11 mouse cellular contexts compared by ENCODE assay signal in the genomic region with DNA sequence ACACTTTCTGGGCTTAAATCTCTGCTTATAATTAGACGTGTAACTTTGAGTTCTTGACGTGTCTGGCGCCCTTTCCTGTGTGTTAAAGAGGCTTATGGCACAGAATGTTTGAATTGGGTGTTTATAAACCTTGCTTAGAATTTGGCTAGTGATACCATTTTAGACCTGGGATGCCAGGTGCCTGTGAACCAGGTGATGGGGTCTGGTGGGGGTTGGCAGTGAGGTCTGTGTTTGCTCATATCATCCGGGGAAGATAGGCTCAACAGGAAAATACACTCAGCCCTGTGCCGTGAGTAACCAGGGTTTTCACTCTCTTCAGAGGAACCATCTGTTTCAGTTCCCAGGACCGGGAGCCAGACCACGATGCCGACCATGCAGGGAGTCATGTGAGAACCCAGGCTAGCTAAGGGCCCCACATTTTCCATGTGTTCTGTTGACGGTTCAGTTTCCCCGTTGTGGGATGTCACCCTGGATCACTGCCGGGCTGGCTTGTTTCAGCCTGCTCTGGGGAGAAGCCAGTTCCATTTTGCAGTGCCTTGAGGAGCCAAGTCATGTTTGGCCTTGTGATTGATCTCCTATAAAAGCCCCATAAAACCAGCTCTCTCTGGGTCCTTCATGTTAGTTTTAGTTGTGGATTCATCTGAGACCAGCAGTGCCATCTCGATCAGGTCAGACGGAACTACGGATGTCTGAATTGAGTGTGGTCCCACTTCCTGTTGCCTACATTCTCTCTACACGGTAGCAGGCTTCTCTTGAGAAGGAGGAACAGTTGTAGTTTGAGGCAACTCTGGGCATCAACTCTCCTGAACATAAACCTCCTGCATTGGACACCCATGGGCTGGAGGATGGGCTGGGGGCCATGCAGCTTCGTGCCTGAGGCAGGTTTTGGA.
DNase-seq lines count a peak whose midpoint lies in the region; ATAC-seq and TF ChIP-seq lines count a peak whose summit lies in the region.
"Had no signal": no experiment of that assay in that cellular context is flagged by ENCODE, and none has a peak within 500 bp of the region (broad histone marks: within the 10 kb centered on the region; RNA-seq: fewer than 3 reads in every experiment).

No protein-coding gene starts in this region.

- no peaks in the 10 kb centered on the region for H3K27me3 ChIP-seq in thymus, adult 2 months (ENCODE audit: control insufficient read depth, insufficient read depth, low read length)
- H3K27me3 ChIP-seq in stomach, embryonic 16.5 days (ENCODE audit: control insufficient read depth, insufficient read depth, low read length), result no peaks in the 10 kb centered on the region
- H3K27me3 ChIP-seq in hindbrain, embryonic 16.5 days (replicated peaks; ENCODE audit: control insufficient read depth, insufficient read depth, low read length), result no peaks in the 10 kb centered on the region
- H3K27me3 ChIP-seq: lung, embryonic 15.5 days; Patski had no signal

- H3K4me3 ChIP-seq in thymus, adult 2 months (ENCODE audit: control insufficient read depth, insufficient read depth, low read length), result peak overlapping the region; percentile 9; the same call in 1 of the 2 replicates
- no peak overlapping the region for H3K4me3 ChIP-seq in stomach, embryonic 16.5 days (replicated peaks; ENCODE audit: low read length)
- no peak overlapping the region for H3K4me3 ChIP-seq in hindbrain, embryonic 16.5 days (ENCODE audit: low read length)
- H3K4me3 ChIP-seq: left cerebral cortex, adult 2 months; lung, embryonic 15.5 days had no signal

- no peak for TF ChIP-seq POLR2A in thymus, adult 2 months (IDR thresholded peaks at IDR 0.05; ENCODE audit: control insufficient read depth, extremely low read depth, insufficient read depth, low read length, poor library complexity)

- 47% methylated on average over 16 of the region's 16 CpGs for WGBS in thymus, adult 2 months
- 76% methylated on average over 16 of the region's 16 CpGs for WGBS in stomach, embryonic 16.5 days
- WGBS in hindbrain, embryonic 16.5 days, result 87% methylated on average over 16 of the region's 16 CpGs

- no peak overlapping the region for H3K9ac ChIP-seq in stomach, embryonic 16.5 days (ENCODE audit: low read length)
- no peak overlapping the region for H3K9ac ChIP-seq in hindbrain, embryonic 16.5 days (ENCODE audit: low read depth, low read length)
- H3K9ac ChIP-seq: lung, embryonic 15.5 days had no signal

- ATAC-seq in stomach, embryonic 16.5 days (ENCODE audit: insufficient read depth, low FRiP score), result peak; percentile 40; the same call in 1 of the 2 replicates
- no peak for ATAC-seq in hindbrain, embryonic 16.5 days

- no peaks in the 10 kb centered on the region for H3K9me3 ChIP-seq in stomach, embryonic 16.5 days (replicated peaks; ENCODE audit: control insufficient read depth, low read length)
- 0 out of 2 replicates have a peak, but pooled peaks cover 2% of the 10 kb centered on the region for H3K9me3 ChIP-seq in hindbrain, embryonic 16.5 days (ENCODE audit: control insufficient read depth, low read length)
- H3K9me3 ChIP-seq: lung, embryonic 15.5 days had no signal

- no peaks in the 10 kb centered on the region for H3K36me3 ChIP-seq in thymus, adult 2 months (ENCODE audit: control insufficient read depth, insufficient read depth, low read length)
- no peaks in the 10 kb centered on the region for H3K36me3 ChIP-seq in stomach, embryonic 16.5 days (ENCODE audit: control insufficient read depth, insufficient read depth, low read length)
- H3K36me3 ChIP-seq in hindbrain, embryonic 16.5 days (ENCODE audit: control insufficient read depth, insufficient read depth, low read length), result no peaks in the 10 kb centered on the region

- H3K4me1 ChIP-seq in thymus, adult 2 months (replicated peaks; ENCODE audit: control insufficient read depth, insufficient read depth, low read length), result peaks cover 8% of the 10 kb centered on the region
- H3K4me1 ChIP-seq in stomach, embryonic 16.5 days (ENCODE audit: control insufficient read depth, insufficient read depth, low read length), result no peaks in the 10 kb centered on the region
- H3K4me1 ChIP-seq in hindbrain, embryonic 16.5 days (ENCODE audit: control insufficient read depth, insufficient read depth, low read depth, low read length), result no peaks in the 10 kb centered on the region
- H3K4me1 ChIP-seq: lung, embryonic 15.5 days had no signal

- H3K4me2 ChIP-seq in stomach, embryonic 16.5 days (ENCODE audit: low read depth, low read length), result no peak overlapping the region
- no peak overlapping the region for H3K4me2 ChIP-seq in hindbrain, embryonic 16.5 days (ENCODE audit: low read length)
- H3K4me2 ChIP-seq: lung, embryonic 15.5 days had no signal

- intact Hi-C loops in heart, postnatal 10 days (cut with DNase I), result no loop called here

- DNase-seq in cerebellum, adult 11-12 months, result peak; percentile 8
- no peak for DNase-seq in cerebellum, adult 11 months
- DNase-seq in thymus, adult 2 months, result no peak
- DNase-seq in thymus, postnatal 36 days, result no peak
- peak; percentile 57 to 63 for DNase-seq in heart, postnatal 10 days
- no peak for DNase-seq in right cerebral cortex, adult 18-20 months

- no peak overlapping the region for H3K27ac ChIP-seq in thymus, adult 2 months (ENCODE audit: control insufficient read depth, insufficient read depth, low read length)
- no peak overlapping the region for H3K27ac ChIP-seq in stomach, embryonic 16.5 days (ENCODE audit: low read length)
- H3K27ac ChIP-seq in hindbrain, embryonic 16.5 days (ENCODE audit: low read depth, low read length), result no peak overlapping the region
- H3K27ac ChIP-seq: left cerebral cortex, adult 2 months; lung, embryonic 15.5 days had no signal

- TF ChIP-seq CTCF in thymus, adult 2 months (IDR thresholded peaks at IDR 0.05; ENCODE audit: borderline replicate concordance, control insufficient read depth, extremely low read depth, insufficient read depth, low read length, poor library complexity), result no peak

Comparison
In these comparisons a context has a peak if more than half of its experiments do, and no peak if none do; other contexts are left out.
1. DNase-seq: peak in cerebellum, adult 11-12 months (single experiment) and heart, postnatal 10 days (2 of 2); none in cerebellum, adult 11 months (single experiment), thymus, adult 2 months (single experiment), thymus, postnatal 36 days (0 of 2) and right cerebral cortex, adult 18-20 months (single experiment).